Mouse (Mus musculus) neutrophil, adult 5-6 weeks (primary cell): ENCODE measurements around the gene Smyd1. TPM values are rescaled to one million over a fixed set of nuclear protein-coding genes. Genes with fewer than 3 reads are reported as not detected.
"Not testable (repeated sequence)": the region's sequence is repeated elsewhere in the genome, so short reads cannot be mapped to it uniquely, and the experiment has no call there.

Experiments
- ATAC-seq: fragments of 151-379, 151-347 bp; 2 replicates; pipeline ENCODE4 v1.8.0; 2017; ENCODE audit warnings: mild to moderate bottlenecking, moderate TSS enrichment; ENCODE audit not compliant: insufficient number of reproducible peaks, poor library complexity, low FRiP score, severe bottlenecking; ENCODE audit errors: extremely low read depth
- total RNA-seq: library from RNA; stranded (forward); fragments of 200-1000 nt; gene quantifications from 2 replicates; pipeline ENCODE4 v1.2.3, GENCODE M21; 2017

Smyd1 gene
- total RNA-seq, 1 experiment from 2014 or later = not detected

DNA sequence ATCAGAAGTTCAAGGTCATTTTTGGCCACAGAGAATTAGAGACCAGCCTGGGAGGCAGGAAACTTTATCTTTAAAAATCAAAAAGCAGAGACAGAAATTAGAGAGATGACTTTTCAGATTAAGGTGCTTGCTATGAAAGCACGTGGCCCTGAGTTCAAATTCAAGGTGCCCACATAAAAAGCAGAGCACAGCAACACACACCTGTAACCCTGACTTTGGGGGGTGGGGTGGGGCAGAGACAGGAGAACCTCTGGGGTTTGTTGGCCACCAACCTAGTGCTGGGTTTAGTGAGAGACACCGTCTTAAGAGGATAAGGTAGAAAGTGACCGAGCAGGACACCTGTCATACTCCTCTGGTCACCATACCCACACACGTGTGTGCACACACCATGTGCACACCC is 9.5 kb upstream of the Smyd1 start:
- not testable (repeated sequence) for ATAC-seq

DNA sequence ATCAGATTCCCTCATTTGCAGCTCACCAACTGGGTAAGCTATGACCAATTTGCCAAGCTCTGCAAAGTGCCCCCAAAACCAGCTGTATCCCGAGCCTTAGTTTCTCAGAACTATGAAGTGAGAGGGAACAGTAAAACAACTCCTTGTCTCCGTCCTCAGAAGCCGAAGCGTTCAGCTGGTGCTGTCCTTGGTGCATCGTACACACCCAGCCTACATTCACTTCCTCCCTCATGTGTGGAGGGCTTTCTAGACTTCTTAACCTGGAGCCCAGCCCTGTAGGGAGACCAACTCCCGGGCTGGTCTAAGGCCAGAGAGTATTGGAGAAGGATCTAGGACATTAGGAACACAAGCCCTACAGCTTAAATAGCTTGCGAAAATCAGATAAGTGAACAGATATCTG is 8.5 kb upstream of the Smyd1 start:
- ATAC-seq = no peak

DNA sequence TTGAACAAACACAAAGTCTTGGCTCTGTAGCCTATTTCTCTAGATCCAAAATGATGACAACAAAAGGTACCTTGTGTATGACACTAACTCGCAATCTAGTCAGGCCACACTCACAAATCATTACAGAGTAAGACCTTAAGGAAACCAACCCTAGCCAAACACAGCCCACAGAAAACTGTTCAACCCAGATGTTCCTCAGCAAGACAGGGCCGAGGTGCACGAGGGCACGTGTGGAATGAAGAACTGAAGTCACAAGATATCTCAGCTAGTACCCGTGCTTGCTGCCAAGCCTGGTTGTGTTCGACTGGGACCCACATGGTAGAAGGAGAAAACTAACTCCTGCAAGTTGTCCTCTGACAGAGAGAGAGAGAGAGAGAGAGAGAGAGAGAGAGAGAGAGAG is 7.8 kb upstream of the Smyd1 start:
- no peak for ATAC-seq

DNA sequence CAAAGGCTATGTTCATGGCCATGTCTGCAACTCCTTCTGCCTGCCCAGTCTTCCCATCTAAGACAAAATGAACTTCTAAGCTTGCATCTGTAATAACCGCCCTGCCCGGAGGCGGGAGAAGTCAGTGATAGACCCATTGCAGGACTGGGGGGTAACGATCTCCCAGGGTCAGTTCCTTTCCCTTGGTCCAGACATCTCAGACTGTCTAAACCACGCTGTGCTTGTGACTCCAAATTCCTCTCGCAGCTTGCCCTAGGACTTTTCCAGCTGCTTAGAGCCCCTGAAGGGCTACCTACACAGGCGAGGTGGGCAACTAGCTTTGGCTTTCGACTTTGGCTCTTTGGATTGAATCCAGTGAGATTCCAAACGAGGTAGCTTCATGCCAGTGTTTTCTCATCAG is 2.8 kb upstream of the Smyd1 start:
- ATAC-seq = no peak

DNA sequence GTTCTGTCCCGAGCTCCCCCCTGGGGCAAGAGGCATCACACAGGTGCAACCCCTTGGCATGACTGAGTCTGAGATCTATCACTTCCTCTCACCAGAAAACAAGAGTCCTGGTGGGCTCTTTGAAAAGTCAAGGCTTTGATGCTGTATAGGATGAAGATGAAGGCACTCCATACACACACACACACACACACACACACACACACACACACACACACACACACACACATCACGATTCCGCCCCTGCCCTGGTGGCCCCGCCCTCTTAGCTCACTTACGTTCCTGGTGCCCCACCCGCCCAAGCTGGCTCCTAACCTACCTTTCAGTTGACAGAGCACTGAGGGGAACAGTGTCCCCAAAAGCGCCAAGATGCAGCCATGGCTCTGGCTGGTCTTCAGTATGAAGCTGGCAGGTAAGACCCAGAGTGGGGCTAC is 473 bp upstream of the Smyd1 start, which contains the start of gene Cd8b1:
Cd8b1 (plus strand) TSS at position 298 of the 431 bp plus-strand sequence.
- peak; percentile 32; the same call in 1 of the 2 replicates for ATAC-seq

DNA sequence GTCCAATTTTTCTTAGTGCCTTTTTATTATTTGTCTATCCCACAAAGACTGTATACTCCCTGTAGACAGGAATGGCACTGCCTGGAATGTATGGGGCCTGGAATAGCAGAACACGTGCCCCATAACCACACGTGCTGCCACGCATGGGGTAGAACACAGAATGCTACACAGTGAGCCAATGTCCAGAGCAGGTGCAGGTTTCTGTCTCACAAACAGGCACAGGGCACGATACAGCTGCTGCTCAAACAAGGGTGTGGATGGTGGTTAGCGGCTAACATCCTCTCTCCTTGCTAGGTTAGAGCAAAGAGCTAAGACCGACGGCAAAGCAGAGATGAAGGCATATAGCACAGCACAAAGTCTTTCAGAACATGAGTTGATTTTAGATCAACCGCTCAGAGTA is 14.5 kb downstream of the Smyd1 start:
- no peak for ATAC-seq

DNA sequence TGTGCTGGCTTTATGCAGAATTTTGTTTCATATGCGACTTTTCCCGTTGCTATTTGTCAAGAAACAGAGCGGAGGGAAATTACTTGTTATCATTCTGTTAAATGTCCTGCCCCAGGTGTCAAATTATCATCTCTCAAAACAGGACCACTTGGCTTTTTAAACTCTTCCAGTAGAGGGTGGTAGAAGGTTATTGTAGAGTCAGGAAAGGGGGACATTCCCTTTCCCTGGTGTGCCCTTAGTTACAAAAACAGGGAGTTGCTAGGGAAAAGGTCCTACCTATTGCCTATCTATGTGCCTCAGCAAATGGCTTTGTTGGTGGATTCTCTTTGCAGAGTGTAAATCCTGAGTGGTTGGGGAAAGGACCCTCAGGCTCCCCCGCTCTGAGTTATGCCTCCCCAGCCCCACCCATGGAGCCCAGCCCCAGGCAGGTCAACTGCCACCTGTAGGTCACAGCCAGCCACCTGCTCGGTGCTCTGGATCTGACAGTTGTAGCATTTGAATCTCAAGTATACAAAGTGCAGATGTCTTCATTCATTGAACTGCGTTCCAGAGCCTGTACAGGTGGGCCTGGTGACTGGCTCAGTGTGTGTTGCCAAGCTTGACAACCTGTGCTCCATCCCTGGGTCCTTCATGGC is 19.8 kb downstream of the Smyd1 start:
- ATAC-seq = no peak

DNA sequence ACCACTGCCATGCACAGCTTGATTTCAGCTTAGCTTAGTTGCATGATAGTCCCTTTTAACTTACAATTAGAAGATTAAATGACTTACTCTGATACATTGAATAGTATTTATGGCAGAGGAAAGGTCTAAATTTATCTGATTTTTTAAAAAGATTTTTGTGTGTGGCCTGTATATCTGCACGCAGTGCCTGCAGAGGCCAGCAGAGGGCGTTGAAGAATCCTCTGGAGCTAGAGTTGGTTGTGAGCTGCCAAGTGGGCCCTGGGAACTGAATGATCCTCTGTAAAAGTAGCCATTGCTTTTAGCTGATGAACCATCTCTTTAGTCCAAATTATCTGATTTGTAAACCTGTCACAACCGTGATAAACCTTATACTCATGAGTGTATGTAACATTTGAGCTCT is 23.3 kb downstream of the Smyd1 start:
- 0 out of 2 replicates have a peak, but pooled peaks have one; percentile 33 for ATAC-seq

DNA sequence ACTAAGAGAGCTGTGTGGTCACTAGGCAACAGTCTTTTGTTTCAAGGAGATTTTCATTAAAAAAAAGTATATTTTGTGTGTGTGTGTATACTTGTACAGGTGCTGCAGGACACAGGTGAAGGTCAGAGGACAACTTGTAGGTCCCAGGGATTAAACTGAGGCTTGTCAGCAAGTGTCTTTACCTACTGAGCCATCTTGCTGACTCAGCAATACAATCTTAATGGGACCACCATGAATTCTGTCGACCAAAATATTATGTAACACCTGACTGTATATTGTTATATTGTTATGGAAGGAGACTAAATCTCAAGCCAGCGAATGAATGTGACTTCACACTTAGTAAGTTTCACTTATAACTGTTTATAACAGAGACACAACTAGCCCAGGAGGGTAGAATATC is 24.0 kb downstream of the Smyd1 start:
- no peak for ATAC-seq

DNA sequence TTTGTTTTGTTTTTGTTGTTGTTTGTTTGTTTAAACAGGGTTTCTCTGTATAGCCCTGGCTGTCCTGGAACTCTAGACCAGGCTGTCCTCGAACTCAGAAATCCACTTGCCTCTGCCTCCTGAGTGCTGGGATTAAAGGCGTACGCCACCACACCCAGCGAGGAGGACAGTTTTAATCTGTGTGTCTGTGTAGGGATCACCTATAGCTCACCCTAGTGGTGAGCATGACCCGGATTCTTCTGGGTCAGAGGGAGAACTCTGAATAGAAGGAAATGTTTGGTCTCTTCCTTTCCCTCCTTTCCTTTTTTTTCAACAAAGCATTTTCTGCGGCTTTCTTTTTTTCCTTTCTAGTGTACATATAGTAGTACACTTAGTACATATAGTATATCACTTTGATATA is 26.7 kb downstream of the Smyd1 start:
- no peak for ATAC-seq

DNA sequence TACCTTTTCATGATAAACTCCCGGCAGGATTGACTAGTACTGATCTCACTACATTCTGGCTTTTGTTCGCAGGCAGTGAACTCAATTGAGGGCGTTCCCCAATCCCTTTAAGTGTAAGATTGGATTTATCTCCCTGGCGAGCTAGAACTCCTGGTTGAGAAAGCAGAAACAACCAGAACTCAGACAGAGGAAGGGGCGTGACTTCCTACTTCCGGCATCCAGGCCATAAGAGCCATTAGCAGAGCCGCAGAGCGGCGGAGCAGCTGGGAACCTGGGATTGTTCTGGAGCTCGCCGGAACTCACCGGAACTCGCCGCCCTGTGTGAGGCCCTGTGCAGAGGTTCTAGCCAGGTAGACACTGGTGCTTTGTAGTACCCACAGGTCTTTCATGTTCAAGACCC is 28.5 kb downstream of the Smyd1 start:
- ATAC-seq = no peak

DNA sequence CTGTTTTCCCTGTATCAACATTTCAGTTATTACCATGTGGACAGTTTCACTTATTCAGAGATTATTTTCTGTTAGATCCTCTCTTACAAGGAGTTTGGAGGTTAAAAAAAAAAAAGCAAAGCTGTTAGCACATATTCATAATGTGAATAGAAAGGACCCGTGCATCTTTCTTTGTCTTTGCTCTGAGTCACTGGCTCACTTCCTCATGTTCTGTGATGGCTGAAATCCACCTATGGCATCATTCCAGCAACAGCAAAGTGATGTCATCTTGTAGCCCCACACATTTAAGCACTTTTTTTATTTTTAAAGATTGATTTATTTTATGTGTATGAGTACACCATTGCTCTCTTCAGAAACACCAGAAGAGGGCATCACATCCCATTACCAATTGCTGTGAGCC is 42.6 kb downstream of the Smyd1 start:
- no peak for ATAC-seq

DNA sequence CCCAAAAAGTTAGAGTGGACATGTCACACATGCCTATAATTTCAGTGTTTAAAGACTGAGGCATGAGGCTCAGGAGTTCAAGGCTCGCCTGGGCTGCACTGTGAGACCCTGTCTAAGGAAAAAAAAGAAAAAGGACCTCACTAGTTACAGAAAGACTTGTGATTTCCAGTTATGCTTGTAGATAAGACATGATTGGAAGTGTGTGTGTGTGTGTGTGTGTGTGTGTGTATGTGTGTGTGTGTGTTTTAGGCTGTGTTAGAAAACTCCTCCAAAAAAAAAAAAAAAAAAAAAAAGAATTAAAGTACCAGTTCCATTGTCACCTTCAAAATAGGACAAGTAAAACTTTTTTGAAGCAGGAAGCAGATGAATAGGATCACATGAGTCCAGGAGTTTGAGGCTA is 47.4 kb downstream of the Smyd1 start:
- ATAC-seq = no peak

DNA sequence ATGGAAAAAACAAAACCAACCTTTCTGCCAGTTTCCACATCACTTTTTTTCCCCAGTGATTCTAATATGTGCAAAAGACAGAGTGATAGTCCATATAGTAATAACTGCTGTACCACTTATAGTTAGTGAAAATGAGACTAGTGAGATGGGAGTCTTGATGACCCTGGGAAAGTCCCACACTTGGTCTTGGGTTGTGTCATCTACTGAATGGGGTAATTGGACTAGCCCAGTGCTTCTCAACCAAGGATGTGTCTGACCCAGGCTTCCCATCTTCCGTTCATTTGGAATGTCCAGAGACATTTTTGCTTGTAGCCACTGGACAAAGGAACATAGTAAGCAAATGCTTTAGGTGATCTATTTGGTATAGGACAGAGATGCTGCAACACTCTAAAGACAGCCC is 48.3 kb downstream of the Smyd1 start:
- no peak for ATAC-seq

DNA sequence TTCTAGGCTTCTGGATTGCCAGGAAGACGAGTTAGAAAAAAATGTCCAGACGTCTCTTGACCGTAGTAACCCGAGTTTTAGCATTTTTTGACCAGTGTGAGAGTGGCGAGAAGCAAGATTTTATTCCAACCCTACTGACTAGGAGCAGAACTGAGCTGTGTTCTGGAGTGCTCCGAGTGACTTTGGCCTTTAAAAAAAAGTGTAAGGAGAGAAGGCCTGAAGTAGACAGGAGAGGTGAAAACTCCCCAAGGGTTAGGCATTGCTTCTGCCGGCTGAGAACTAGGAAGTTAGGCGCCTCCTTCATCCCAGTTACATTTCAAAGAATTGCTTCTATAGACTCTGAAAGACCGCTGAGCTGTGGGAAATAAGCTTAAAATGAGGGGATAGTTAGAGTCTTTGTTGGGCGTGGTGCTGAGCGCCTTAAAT is 49.7 kb downstream of the Smyd1 start:
- ATAC-seq = no peak

DNA sequence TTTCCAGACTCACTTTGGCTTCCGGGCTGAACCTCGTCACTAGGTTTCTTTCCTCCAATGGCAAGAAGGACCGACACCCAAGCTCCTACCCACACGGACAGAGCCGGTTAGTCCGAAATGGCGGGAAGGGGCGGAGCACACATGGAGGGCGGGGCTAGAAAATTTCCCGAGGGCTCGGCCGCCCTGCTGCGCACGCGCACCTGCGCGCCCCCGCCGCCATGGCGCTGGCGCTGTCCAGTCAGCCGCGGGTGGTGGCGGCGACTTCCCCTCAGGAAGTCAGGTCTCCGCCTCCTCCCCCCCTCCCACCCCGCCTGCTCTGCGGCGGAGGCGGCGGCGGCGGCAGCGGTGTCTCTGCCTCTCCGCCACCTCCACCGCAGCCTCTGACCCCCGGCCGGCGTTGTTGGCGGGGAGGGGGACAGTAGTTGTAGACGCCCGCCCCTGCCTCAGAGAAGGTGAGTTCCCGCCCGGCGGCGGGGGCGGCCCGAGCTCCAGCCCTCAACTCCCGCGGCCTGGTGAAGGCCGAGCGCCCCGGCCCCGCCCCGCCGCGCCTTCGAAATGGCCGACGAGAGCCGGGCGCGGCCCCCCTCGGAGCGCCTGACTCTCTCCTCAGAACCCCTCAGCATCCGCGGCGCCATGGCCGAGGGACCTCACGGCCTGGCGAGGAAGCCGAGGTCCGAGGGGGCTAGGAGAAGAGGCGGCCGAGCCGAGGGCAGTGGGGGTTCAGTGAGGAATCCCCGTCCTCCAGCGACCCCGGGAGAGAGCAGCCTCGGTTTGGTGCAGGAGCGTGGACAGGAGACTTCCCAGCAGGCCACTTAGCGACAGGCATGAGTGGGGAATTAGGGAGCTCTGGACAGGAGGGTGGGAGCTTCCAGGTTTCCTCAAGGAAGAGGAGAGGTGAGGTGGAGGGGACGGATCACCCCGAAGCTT is 50.4 kb downstream of the Smyd1 start, which contains the start of gene Krcc1:
Krcc1 (plus strand) TSS at position 289 of the 927 bp plus-strand sequence.
- ATAC-seq = peak; percentile 90

DNA sequence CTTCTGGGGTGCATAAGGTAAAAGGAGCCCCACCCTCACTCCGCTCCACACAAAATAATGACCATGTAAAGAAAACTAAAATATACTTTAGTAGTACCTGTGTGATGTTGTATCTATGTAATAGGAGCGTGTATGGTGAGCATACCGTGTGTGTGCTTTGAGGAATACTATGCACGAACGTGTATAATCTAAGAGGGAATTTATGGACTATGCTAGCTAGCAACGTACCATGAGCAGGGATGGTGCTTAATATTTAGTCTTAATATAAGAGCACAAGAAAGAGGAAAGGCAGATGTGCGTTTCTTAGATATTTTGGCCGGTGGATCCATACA is 51.0 kb downstream of the Smyd1 start:
- no peak for ATAC-seq

DNA sequence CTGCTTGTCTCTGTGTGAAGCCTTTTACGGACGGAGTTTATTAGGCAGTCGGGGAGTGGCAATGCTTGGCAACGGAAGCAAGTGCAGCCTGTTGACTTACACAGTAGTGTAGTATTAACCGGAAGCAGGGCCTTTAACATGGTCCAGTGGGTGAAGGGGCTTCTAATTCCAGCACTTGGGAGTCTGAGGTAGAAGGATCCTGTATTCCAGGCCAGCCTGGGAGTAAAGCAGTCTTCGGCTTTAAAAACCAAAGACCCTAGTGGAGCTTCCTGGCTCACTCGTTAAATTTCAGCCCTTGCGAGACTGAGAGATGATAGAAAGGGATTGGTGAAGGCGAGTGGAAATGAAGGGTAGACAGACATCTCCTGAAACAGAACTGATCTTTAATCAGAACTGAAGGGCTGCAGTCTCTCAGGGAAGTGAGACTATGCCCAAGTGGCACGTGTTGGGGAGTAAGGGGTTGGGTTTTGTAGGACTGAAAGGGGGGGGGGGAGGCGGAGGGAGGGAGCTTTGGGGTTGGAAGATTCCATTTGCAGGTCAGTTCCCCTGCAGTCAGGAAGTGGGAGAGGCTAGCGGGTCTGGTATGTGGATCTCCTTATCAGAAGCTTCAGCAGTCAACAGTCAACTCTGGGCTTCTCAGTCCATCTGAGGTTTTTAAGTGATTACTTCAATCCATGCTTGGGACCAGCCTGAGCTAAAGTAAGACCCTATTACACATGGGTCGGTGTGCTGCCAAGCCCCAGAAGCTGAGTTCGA is 51.6 kb downstream of the Smyd1 start:
- ATAC-seq = no peak

DNA sequence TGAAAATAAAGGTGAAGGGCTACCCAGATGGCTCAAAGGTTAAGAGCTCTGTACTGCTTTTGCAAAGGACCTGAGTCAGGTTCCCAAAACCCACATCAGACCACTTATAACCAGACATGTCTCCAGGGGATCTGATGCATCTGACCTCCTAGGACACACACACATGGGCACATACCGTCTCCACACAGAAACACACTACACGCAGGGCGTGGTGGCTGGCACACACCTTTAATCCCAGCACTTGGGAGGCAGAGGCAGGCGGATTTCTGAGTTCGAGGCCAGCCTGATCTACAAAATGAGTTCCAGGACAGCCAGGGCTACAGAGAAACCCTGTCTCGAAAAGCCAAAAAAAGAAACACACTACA is 52.4 kb downstream of the Smyd1 start:
- not testable (repeated sequence) for ATAC-seq
